Mouse (Mus musculus) WW6 (cell line): ENCODE results near the gene Nup188.

Experiments
- DNase-seq: peaks from one replicate; pipeline ENCODE4 v3.0.0-alpha.2; 2013; ENCODE audit warnings: low read depth, low spot score

Nup188 gene

GRCm38 (mm10) chr2:30285004-30285403 lies 1.2 kb upstream of the Nup188 start:
- no peak for DNase-seq

- no peak for DNase-seq
Observed at GRCm38 (mm10) chr2:30285416-30286181, 598 bp upstream of the Nup188 start.

- DNase-seq: no peak
Observed at GRCm38 (mm10) chr2:30287027-30287373, 803 bp downstream of the Nup188 start.

DNA sequence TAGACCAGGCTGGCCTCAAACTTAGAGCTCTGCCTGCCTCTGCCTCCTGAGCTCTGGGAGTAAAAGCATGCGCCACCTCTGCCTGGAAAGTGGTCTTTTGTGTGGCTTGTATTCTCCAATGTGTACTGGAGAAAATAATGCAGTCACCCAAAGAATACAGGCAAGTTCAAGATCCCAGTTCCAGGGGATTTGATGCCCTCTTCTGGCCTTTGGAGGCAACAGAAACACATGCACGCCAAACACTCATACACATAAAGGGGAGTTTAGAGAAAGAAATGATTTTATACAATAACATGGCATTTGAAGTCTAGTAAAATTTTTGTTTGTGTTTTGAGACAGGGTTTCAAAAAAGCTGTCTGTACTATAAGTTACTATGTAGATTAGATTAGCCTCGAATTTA lies 13.3 kb downstream of the Nup188 start:
- no peak for DNase-seq

DNA sequence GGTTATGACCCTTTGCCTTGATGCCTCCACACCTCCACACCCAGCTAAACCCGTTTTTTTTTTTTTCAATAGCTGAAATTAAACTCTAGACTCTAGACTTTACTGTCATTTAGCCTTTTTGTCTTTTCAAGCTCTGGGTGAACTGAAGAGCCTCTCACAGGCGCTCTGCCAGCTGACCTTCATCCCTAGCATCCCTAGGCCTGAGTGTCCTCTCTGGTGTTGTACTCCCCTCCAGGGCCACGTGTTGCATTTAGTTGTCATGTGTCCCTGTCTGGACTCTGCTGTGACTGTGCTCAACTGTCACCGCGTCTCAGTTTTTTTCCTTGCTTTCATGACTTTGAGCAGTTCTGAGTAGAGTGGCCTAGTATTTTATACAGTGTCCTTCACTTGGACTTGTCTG lies 13.8 kb downstream of the Nup188 start:
- no peak for DNase-seq

GRCm38 (mm10) chr2:30306087-30306486 lies 19.9 kb downstream of the Nup188 start:
- DNase-seq: no peak

GRCm38 (mm10) chr2:30309351-30309750 lies 23.2 kb downstream of the Nup188 start:
- DNase-seq: no peak

GRCm38 (mm10) chr2:30311481-30311880 lies 25.3 kb downstream of the Nup188 start:
- DNase-seq: no peak

DNA sequence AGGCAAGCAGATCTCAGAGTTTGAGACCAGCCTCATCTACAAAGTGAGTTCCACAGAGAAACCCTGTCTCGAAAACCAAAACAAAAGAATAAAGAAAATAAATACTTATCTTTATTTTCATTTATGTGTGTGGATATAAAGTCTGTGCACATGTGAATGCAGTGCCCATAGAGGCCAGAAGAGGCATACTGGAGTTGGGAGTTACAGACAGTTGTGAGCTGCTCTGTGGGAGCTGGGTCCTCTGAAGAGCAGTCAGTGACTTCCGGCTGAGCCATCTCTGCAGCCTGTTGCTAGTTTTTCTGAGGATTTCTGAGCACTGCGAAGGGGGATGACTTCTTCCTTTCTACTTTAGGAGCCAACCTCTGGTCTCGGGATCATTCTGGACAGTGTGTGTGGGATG lies 29.9 kb downstream of the Nup188 start:
- DNase-seq: no peak

DNA sequence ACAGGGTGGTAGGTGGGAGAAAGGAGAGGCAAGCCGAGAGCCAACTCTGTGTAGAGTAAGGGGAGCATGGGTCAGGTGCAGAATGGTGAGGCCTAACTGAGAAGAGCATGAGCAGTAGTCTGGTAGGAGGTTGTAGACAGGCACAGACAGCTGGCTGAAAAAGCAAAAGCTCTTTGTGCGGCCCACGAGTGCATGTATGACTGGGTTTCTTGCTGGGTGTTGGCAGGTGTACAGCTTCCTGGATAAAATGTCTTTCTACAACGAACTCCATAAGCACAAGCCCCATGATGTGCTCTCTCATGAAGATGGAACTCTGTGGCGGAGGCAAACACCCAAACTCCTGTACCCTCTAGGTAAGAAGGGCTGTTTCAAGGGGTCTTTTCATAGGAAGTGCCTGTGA lies 30.8 kb downstream of the Nup188 start:
- DNase-seq: no peak

DNA sequence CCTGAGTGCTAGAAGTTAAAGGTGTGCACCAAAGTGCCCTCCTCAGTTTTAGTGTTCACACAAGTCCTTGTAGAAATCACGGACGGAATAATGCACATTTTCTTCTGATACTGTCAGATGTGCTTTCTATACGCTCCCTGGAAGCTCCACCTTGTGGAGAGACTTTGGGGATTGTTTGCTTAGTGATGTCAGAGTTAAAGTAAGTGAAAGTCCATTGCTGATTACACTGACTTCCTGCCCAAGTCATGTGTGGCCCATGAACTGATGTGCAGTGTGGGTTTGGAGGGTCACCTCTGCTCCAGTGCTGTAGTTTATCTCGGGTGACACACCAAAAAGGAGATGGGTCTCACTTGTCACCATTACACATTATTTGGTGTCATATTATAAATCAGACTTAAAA lies 33.1 kb downstream of the Nup188 start:
- DNase-seq: no peak

DNA sequence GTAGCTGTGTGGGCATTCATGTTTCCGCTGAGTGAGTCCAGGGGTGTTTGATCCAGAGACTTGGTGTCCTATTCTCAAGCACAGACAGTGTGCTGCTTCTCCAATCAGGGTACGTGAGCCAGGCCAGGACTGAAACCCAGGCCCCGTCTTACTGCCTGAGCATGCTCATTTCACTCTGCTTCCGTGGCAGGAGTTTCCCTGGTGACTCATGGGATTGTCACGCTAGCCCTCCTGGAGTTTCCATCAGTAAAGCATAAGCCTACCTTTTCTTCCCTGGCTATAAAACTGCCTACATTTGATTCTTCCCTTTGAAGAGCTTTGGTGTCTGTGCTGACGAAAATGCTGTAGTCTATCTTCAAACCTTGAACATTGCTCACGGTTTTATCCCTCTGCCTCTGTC lies 36.9 kb downstream of the Nup188 start:
- no peak for DNase-seq

DNA sequence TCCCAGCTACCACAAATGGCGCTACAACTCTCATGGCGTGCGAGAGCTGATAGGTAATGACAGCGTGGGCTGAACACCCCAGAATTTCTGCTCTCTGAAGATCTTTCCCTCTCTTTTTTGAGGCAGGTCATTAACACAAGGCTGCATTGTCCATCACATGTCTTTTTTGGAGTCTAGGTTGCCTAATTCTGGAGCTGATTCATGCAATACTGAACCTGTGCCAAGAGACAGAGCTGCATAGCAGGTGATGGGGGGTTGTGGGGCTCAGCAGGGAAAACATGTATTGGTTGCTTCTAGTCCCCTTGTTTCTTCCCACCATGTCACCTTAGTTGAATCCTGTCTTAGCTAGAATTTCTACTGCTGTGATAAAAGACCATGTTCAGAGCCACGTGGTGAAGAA lies 39.1 kb downstream of the Nup188 start:
- no peak for DNase-seq

DNA sequence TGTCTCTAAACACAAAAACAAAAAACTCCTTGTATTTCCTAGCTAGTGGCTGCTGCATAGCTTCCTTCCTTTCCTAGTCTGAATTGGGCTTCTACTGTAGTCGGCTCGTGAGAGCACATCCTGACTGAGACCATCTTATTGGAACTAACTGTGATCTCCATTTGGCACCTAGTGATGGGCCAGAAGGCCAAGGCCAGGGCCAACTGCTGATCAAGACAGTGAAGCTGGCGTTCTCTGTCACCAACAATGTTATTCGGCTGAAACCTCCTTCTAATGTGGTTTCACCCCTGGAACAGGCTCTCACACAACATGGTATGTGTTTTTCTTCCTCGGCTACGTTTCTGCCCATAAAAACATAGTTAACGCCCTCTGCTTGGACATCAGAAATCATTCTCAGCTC lies 41.1 kb downstream of the Nup188 start:
- no peak for DNase-seq

DNA sequence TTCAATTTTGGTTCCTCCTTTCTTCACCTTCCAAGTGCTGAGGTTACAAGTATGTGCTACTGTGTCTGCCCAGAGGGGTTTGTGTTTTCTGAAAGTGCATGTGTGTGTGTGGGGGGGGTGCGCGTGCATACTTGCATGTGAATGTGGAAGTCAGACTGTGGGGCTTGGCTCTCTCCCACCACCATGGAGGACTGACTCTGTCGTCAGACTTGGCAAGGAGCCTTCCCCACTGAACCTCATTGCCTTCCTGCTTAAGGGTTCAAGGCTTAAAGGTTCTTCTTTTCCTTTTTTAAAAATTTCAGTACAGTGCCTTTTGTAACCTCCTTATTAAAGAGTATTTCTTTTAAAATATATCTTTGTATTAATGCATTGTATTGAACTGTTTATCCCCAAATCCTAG lies 42.6 kb downstream of the Nup188 start:
- DNase-seq: no peak

DNA sequence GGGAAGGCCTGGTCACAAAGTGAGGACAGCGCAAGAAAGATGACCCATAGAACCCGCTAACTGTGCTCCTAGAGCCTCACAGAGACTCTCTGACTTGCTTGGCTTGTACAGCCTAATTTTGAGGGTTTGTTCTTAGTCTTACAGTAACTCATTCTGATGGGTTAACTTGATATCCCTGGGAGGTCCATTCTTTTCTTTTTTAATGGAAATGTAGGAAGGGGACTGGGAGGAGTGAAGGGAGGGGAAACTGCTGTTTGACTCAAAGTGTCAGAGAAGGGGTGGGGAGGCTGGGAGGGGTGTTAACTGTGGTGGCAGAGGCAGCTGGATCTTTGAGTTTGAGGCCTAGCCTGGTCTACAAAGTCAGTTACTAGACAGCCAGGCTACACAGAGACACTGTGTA lies 49.1 kb downstream of the Nup188 start:
- DNase-seq: peak; percentile 55

GRCm38 (mm10) chr2:30336174-30336915 lies 50.1 kb downstream of the Nup188 start:
- DNase-seq: peak; percentile 26

DNA sequence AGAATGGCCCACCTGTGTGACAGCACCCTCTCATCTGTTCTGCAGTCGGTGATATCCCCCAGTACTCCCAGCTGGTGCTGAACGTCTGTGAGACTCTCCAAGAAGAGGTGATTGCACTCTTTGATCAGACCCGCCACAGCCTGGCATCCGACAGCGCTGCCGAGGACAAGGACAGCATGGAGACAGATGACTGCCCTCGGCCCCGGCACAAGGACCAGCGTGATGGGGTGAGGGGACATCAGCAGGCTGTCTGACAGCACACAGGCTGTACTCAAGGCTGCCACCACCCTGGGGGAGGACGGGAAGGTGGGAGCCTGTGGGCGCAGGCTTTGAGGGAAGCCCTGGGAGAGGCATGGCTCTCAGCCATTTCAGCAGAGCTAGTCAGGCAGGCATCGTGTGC lies 51.0 kb downstream of the Nup188 start:
- DNase-seq: no peak

DNA sequence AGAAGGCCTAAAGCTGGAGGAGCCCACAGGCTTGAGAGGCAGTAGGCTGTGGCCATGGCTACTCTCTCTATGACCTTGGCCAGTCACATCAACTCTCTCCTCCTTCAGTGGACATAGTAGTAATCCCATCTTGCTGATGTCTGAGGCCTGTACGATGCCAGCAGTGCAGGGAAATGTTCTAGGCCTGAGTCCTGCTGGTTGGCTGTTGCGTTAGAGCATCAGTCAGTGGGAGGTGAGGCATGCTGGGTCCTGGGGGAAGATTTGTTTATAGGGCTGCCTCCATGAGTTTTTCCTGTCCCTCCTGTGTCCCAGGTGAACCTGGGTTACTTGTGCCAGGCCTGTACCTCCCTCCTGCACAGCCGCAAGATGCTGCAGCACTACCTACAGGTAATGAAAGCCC lies 55.9 kb downstream of the Nup188 start:
- DNase-seq: no peak

DNA sequence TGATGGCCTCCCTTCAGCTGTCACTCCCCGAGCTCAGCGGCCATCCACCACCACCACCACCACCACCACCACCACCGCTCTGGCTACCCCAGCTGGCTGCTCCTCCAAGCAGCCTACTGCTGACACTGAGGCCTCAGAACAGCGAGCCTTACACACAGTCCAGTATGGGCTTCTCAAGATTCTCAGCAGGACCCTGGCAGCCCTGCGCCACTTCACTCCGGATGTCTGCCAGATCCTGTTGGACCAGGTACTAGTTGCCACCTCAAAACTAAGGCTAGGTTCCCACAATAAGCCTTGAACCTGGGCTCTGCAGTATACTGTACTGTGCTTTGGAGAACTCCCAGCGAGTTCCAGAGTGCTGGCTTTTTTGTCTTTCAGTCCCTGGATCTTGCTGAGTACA lies 56.3 kb downstream of the Nup188 start:
- DNase-seq: no peak

- no peak for DNase-seq
Observed at GRCm38 (mm10) chr2:30343601-30344137, 57.5 kb downstream of the Nup188 start.

DNA sequence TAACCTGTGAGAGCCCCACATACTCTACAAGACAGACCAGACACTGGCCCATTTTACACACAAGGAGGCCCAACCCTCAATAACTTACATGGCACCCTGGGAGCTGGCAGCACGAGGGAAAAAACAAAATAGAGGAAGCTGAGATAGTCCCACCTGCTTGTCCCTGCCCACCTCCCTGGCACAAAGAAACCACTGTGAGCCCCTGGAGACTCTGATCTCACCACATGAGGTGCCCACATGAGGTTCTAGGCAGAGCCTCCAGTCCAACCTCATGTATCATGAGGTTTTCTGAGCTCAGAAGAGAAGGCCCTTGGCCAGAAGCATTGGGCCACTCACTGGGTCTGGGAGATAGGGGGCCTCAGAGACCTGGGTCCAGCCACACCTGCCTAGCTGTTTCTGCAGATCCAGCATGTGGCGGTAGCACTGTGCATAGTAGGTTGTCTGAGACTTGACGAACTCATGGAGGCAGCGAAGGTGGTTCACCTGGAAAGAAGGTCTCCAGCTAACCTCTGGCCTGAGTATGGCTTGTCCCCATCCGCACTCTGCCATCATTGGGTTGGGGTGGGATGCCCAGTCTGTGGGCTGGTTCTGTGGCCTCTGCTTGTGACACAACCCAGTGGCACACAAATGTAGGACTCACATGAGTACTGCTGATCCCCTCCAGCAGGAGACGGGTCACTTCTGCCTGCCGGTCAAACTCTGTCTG lies 59.9 kb downstream of the Nup188 start:
- DNase-seq: no peak

GRCm38 (mm10) chr2:30349196-30349595 lies 63.0 kb downstream of the Nup188 start:
- no peak for DNase-seq
